18 mouse cellular contexts compared by ENCODE assay signal in genomic region chr19:46784038-46784437, GRCm38 (mm10). TPM values are rescaled to one million over a fixed set of nuclear protein-coding genes. Genes with fewer than 3 reads are reported as not detected.
A peak's percentile ranks its signal among the peaks of the same experiment; 100 is the strongest.
DNase-seq lines count a peak whose midpoint lies in the region; ATAC-seq and TF ChIP-seq lines count a peak whose summit lies in the region.
"Had no signal": no experiment of that assay in that cellular context is flagged by ENCODE, and none has a peak within 500 bp of the region (broad histone marks: within the 10 kb centered on the region; RNA-seq: fewer than 3 reads in every experiment).

No protein-coding gene starts in this region.

- no peaks in the 10 kb centered on the region for H3K9me3 ChIP-seq in intestine, postnatal 0 days (ENCODE audit: control insufficient read depth)
- H3K9me3 ChIP-seq in midbrain, embryonic 11.5 days (ENCODE audit: control insufficient read depth, low read length), result no peaks in the 10 kb centered on the region
- H3K9me3 ChIP-seq: embryonic facial prominence, embryonic 13.5 days; heart, embryonic 12.5 days; hindbrain, embryonic 13.5 days; midbrain, embryonic 13.5 days; neural tube, embryonic 13.5 days had no signal

- no peak overlapping the region for H3K4me3 ChIP-seq in bone marrow, adult 2 months (replicated peaks; ENCODE audit: control insufficient read depth, low read depth, low read length)
- H3K4me3 ChIP-seq in intestine, postnatal 0 days (ENCODE audit: low read depth, low read length), result no peak overlapping the region
- H3K4me3 ChIP-seq in midbrain, embryonic 11.5 days (ENCODE audit: low read depth, low read length), result no peak overlapping the region
- H3K4me3 ChIP-seq: embryonic facial prominence, embryonic 13.5 days; heart, embryonic 12.5 days; hindbrain, embryonic 13.5 days; midbrain, embryonic 13.5 days; neural tube, embryonic 13.5 days had no signal

- peak overlapping the region; percentile 47 for H3K4me2 ChIP-seq in intestine, postnatal 0 days (replicated peaks; ENCODE audit: low read depth)
- H3K4me2 ChIP-seq in midbrain, embryonic 11.5 days, result no peak overlapping the region
- H3K4me2 ChIP-seq: embryonic facial prominence, embryonic 13.5 days; heart, embryonic 12.5 days; hindbrain, embryonic 13.5 days; midbrain, embryonic 13.5 days; neural tube, embryonic 13.5 days had no signal

- 67% methylated on average over 5 of the region's 5 CpGs for WGBS in bone marrow, adult 2 months
- WGBS in intestine, postnatal 0 days, result 27% methylated on average over 5 of the region's 5 CpGs
- 71% methylated on average over 5 of the region's 5 CpGs for WGBS in midbrain, embryonic 11.5 days

- no peak for TF ChIP-seq POLR2A in bone marrow, adult 2 months (IDR thresholded peaks at IDR 0.05; ENCODE audit: borderline replicate concordance, control insufficient read depth, low read depth, low read length)

- DNase-seq in R1 (ENCODE audit: low read depth, low spot score), result peak; percentile 39
- DNase-seq in midbrain, embryonic 11.5 days (ENCODE audit: low spot score, missing footprints), result no peak
- DNase-seq in cerebellum, postnatal 25 days, result no peak
- DNase-seq in T-cell, adult 2 months (ENCODE audit: low spot score), result no peak
- DNase-seq: adrenal gland, postnatal 25 days; cerebellum, adult 2 months; heart, postnatal 14 days; right cerebral cortex, adult 18-20 months had no signal

- H3K36me3 ChIP-seq in intestine, postnatal 0 days (ENCODE audit: control insufficient read depth, insufficient read depth), result no peaks in the 10 kb centered on the region
- H3K36me3 ChIP-seq in midbrain, embryonic 11.5 days (ENCODE audit: control insufficient read depth, insufficient read depth, low read length), result no peaks in the 10 kb centered on the region
- H3K36me3 ChIP-seq: embryonic facial prominence, embryonic 13.5 days; heart, embryonic 12.5 days; hindbrain, embryonic 13.5 days; midbrain, embryonic 13.5 days; neural tube, embryonic 13.5 days had no signal

- TF ChIP-seq CTCF in bone marrow, adult 2 months (IDR thresholded peaks at IDR 0.05; ENCODE audit: control insufficient read depth, insufficient read depth, low read length), result no peak
- TF ChIP-seq CTCF in intestine, postnatal 0 days (IDR thresholded peaks at IDR 0.05; ENCODE audit: low read depth), result no peak

- peaks cover 5% of the 10 kb centered on the region for H3K4me1 ChIP-seq in bone marrow, adult 2 months (ENCODE audit: control insufficient read depth, insufficient read depth, low read length)
- H3K4me1 ChIP-seq in intestine, postnatal 0 days (replicated peaks; ENCODE audit: control insufficient read depth, insufficient read depth, low read length), result no peaks in the 10 kb centered on the region
- no peaks in the 10 kb centered on the region for H3K4me1 ChIP-seq in midbrain, embryonic 11.5 days (ENCODE audit: control insufficient read depth, insufficient read depth, low read length)
- H3K4me1 ChIP-seq: embryonic facial prominence, embryonic 13.5 days had no signal

- H3K27ac ChIP-seq in bone marrow, adult 2 months (ENCODE audit: control insufficient read depth, insufficient read depth, low read depth, low read length, poor library complexity), result peak overlapping the region; percentile 79
- H3K27ac ChIP-seq in intestine, postnatal 0 days (ENCODE audit: low read depth, low read length), result peak overlapping the region; percentile 73
- H3K27ac ChIP-seq in midbrain, embryonic 11.5 days (ENCODE audit: low read depth, low read length), result no peak overlapping the region
- H3K27ac ChIP-seq: embryonic facial prominence, embryonic 13.5 days; hindbrain, embryonic 13.5 days; kidney, postnatal 0 days; macrophage; midbrain, embryonic 13.5 days; neural tube, embryonic 13.5 days had no signal

- no peaks in the 10 kb centered on the region for H3K27me3 ChIP-seq in intestine, postnatal 0 days (replicated peaks; ENCODE audit: control insufficient read depth, insufficient read depth, low read length)
- no peaks in the 10 kb centered on the region for H3K27me3 ChIP-seq in midbrain, embryonic 11.5 days (ENCODE audit: control insufficient read depth, insufficient read depth, low read length)
- H3K27me3 ChIP-seq: embryonic facial prominence, embryonic 13.5 days; heart, embryonic 12.5 days; hindbrain, embryonic 13.5 days; midbrain, embryonic 13.5 days; neural tube, embryonic 13.5 days had no signal

- ATAC-seq in intestine, postnatal 0 days, result peak; percentile 40
- ATAC-seq in megakaryocyte progenitor cell, adult 5-6 weeks (replicated peaks; ENCODE audit: poor library complexity), result peak; percentile 53
- ATAC-seq in midbrain, embryonic 11.5 days (ENCODE audit: low FRiP score), result no peak
- ATAC-seq: midbrain, embryonic 13.5 days had no signal

- no peak overlapping the region for H3K9ac ChIP-seq in intestine, postnatal 0 days (ENCODE audit: low read depth, low read length)
- no peak overlapping the region for H3K9ac ChIP-seq in midbrain, embryonic 11.5 days (ENCODE audit: low read length)
- H3K9ac ChIP-seq: embryonic facial prominence, embryonic 13.5 days; heart, embryonic 12.5 days; hindbrain, embryonic 13.5 days; midbrain, embryonic 13.5 days; neural tube, embryonic 13.5 days had no signal

RNA-seq across cellular contexts. Expression of gene Cnnm2, which starts 22.6 kb away (rescaled TPM):
- 5.7 and 10.5 TPM in 2 replicates for polyA plus RNA-seq in bone marrow, adult 2 months (2011; ENCODE audit: insufficient read depth, insufficient read length, low replicate concordance, missing spikeins)
- polyA plus RNA-seq in intestine, postnatal 0 days (2015; fragmentation: Nextera tagmentation; extraction: Ambion mirVana), result 6.5 TPM in 2 replicates
- total RNA-seq in megakaryocyte progenitor cell, adult 5-6 weeks (2015), result 6.4 and 8.0 TPM in 2 replicates
- total RNA-seq in megakaryocyte progenitor cell, adult 5-6 weeks (2017), result 5.5 and 5.8 TPM in 2 replicates
- 4.5 and 4.9 TPM in 2 replicates for polyA plus RNA-seq in midbrain, embryonic 11.5 days (2014; fragmentation: Nextera tagmentation; extraction: Ambion mirVana)
